Mouse (Mus musculus) monocyte, adult 5-6 weeks (primary cell): Measurements from ENCODE around the gene Npc1l1. TPM values are rescaled to one million over a fixed set of nuclear protein-coding genes. Genes with fewer than 3 reads are reported as not detected.
A peak's percentile ranks its signal among the peaks of the same experiment; 100 is the strongest.

Experiments
- ATAC-seq: fragments of 153-309, 156-312 bp; replicated peaks from 2 replicates; pipeline ENCODE4 v1.8.0; 2017; ENCODE audit warnings: mild to moderate bottlenecking; ENCODE audit not compliant: low TSS enrichment, insufficient number of reproducible peaks, severe bottlenecking, poor library complexity, low FRiP score
- total RNA-seq: library from RNA; stranded (forward); fragments of 200-1000, 200-491, 200-594 nt; gene quantifications from 3 replicates; pipeline ENCODE4 v1.2.3, GENCODE M21; 2017

Npc1l1 gene
- total RNA-seq, 1 experiment from 2014 or later: not detected

DNA sequence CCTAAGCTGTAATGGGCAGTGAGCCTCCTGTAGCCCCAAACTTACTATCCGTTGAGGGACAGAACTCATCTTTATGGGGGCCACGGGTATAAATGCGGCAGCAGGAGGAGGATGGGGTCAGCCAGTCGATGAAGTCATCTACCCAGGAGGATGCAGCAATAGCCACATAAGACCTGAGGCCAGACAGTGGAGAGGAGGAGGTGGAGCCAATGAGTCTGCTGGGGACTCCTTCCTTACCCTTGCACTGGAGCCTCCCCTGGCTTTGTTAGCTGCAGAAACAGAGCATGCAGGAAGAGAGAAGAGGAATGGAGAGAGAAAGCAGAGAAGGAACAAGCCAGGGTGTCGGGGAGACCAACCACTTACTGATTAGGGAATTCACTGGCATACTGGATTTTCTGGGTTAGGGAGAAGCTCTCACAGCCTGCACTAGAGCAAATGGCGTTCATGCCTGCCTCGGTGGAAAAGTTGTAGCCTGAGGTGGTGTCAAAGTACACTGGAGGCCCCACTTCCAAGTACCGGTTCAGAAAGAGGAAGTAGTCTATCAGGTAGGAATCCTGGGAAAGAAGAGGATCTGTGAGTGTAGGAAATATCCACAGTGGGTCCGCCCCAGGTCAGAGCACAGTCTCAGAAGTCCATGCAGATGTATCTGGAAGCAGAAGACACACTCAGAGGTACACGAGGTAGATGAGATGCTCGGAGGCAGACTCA, 11.6 kb downstream of the Npc1l1 start:
- ATAC-seq: no peak

GRCm38 (mm10) chr11:6216834-6217233, 13.1 kb downstream of the Npc1l1 start:
- no peak for ATAC-seq

GRCm38 (mm10) chr11:6208158-6208557, 21.8 kb downstream of the Npc1l1 start:
- ATAC-seq: no peak

GRCm38 (mm10) chr11:6207090-6207489, 22.9 kb downstream of the Npc1l1 start:
- ATAC-seq: no peak

DNA sequence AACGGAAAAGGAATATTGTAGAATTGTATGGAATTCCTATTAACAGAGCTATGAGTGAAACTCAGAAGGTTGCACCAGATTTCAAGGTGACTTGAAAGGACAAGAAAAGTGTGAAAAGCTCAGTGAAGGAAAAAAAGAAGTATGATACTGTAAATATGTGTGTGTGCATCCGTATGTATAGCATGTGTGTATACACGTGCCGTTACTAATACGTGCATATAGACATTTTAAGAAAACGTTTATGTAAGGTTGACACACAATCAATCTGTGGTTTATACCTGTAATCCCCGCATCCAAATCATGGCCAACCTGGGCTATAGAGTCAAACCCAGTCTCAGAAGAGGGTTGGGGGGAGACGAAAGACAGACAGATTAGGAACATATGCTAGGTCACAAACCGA, 29.4 kb downstream of the Npc1l1 start:
- 0 out of 2 replicates have a peak, but pooled peaks have one; percentile 9 for ATAC-seq

- ATAC-seq: peak; percentile 91
Observed at GRCm38 (mm10) chr11:6200087-6200569, 29.8 kb downstream of the Npc1l1 start, which contains the start of gene Nudcd3. Gene Nudcd3, minus strand, starts transcription at chr11:6200415.

- ATAC-seq: 0 out of 2 replicates have a peak, but pooled peaks have one; percentile 25
Observed at GRCm38 (mm10) chr11:6199410-6200086, 30.4 kb downstream of the Npc1l1 start, which contains the start of gene A730071L15Rik. Gene A730071L15Rik, plus strand, starts transcription at chr11:6200029.

DNA sequence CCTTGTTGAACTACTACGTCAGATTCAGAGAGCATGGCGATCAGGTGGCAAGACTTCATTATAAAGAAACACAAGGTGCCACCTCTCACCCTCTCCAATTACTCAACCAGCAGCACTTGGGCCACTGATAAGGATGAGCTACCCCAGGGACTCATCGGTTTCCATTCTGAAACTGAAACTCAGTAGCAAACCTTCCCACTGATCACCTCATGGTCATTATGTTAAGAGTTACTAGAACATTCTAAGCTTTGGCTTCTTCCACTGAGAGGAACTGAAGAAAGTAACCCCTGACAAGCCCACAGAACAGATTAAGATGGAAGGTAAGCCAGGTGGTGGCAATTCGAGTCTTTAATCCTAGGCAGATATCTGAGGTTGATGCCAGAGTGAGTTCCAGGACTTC, 31.5 kb downstream of the Npc1l1 start:
- ATAC-seq: no peak

DNA sequence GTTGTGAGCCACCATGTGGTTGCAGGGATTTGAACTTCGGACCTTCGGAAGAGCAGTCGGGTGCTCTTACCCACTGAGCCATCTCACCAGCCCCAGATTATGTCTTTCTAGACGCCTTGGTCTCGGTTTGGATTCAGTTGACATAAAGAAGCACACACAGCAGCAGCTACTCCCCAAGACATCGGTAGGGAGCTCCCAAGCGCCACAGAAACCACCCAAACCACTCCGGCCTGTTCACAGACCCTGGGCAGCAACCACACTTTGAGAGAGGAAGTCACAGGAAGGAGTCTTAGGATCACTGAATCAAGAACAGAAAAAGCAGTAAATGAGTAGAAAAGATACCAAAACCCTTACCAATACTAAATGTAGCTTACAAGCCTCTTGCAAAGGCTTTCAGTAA, 33.2 kb downstream of the Npc1l1 start:
- ATAC-seq: no peak

DNA sequence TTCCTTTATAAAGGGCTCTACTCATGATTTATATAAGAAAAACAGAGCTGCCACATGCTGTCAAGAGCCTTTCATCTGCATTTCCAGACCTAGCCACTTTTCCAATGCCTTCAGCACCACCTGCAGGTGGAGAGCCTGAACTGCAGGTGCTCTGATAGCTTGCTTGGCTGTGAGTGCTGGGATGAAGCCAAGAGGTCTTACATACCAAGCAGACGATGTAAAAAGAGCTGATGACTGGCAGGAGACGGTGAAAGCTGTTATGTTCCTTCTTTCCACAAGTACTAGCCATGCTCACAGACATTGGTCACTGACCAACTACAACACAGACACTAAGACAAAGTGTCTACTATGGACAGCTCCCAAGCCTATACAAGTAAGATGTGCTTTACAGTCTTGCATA, 42.1 kb downstream of the Npc1l1 start:
- ATAC-seq: peak; percentile 95

DNA sequence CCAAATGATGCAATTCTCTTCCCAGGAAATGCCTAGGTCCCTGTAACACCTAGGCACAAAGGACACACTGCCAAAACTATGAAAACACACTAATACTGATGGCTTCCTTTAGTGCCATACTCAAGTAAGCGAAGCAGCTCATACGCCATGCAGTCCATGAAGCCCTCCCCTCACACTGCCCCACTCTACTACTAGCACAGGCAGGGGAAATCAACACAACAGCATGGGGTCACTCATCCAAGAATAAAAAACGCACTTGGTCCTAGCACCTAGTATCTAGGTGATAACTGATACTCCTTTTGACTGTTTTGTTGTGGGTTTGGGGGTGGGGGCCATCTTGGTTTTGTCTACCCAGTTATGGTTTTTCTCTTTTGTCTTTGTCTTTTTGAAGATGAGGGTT, 42.5 kb downstream of the Npc1l1 start:
- ATAC-seq: no peak

GRCm38 (mm10) chr11:6184202-6184935, 45.6 kb downstream of the Npc1l1 start:
- no peak for ATAC-seq

DNA sequence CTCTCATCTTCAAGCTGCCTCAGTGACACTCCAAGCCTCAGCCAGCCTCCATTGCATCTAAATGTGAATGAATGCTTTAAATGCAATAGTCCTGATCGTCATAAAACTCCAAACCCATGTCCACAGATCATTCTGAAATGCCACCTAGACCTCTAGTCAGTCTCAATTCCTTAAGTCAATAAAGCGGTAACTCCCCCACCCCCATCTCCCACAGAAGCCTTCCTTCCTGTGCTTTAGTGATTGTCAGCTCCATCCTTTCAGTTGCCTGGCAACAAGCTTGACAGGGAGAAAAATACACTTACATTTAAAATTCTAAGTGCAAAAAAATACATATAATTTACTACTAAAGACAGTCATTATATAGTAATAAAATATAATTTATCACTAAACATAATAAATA, 46.7 kb downstream of the Npc1l1 start:
- no peak for ATAC-seq

DNA sequence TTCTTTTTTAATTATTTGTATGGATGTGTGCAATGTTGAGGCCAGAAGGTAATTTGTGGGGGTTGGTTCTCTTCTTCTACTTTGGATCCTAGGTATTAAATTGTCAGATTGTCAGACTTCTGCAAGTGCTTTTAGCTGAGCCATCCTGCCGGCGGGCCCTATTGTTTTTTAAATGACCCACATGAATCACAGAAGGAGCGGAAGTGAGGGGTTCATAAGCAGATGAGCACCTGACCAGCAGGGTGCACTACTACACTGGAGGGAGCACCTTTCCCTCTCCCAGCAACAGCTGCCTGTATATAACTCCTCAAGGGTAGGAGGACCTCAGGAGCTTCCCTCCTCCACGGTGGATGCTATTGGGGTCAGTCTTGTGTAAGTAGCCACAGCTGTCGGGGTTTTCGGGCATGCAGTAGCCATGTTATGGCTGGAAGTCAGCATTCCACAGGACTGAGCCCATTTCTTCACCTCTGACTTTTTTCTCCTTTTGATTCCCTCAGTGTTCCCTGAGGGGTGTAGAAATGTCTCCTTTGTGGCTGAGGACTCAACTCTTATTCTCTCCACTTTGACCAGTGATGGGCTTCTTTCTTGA, 49.0 kb downstream of the Npc1l1 start:
- no peak for ATAC-seq

DNA sequence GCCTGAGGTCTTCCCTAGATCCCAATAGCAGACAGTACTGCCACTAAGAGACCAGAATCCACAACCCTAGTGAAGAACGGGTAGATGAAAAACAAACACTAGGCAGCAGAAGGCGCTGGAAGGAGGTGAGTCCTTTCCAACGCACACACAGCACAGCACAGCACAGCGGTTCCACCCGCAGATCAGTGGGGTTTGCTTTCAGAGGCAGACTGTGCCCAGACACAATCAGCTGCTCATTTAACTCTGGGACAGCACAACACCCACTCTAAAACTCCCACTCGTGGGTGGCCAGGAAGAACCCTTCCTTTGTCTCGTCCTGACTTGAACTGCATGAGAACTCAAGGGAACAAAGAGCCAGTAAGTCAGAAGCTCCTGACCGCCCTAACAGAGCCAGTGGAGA, 50.7 kb downstream of the Npc1l1 start:
- no peak for ATAC-seq

DNA sequence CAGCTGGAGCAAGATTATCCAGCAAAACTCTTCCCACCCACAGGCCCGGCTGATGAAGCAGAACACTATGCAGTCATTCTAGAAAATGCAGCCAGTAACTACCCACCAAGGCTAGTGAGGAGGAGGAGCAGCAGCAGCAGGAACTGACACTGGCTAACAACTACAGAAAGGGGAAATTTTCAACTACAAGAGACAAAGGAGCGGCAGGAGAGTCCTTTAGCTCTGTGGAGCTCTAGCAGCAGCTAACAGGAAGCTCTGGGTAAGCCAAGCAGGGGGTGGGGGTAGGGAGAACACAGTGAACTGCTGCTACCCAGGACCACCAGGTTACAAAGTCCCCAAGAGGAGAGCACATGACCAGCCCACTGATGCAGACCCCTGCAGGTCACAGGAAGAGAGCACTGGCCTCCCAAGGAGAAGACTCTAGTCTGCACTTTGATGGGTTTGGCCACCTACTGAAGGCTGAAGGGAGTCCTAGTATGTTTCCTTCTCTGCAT, 51.2 kb downstream of the Npc1l1 start:
- ATAC-seq: no peak

- no peak for ATAC-seq
Observed at GRCm38 (mm10) chr11:6177781-6178420, 52.0 kb downstream of the Npc1l1 start.

GRCm38 (mm10) chr11:6175506-6175905, 54.4 kb downstream of the Npc1l1 start:
- ATAC-seq: no peak
